Mouse (Mus musculus): ENCODE data around the gene Zfp655. TPM values are rescaled to one million over a fixed set of nuclear protein-coding genes. Genes with fewer than 3 reads are reported as not detected.
"Not testable (repeated sequence)": the region's sequence is repeated elsewhere in the genome, so short reads cannot be mapped to it uniquely, and the experiment has no call there.

The Zfp655 gene
- total and polyA plus RNA-seq, 2 experiments from 2014 or later = 25.7 to 36.2 TPM

DNA sequence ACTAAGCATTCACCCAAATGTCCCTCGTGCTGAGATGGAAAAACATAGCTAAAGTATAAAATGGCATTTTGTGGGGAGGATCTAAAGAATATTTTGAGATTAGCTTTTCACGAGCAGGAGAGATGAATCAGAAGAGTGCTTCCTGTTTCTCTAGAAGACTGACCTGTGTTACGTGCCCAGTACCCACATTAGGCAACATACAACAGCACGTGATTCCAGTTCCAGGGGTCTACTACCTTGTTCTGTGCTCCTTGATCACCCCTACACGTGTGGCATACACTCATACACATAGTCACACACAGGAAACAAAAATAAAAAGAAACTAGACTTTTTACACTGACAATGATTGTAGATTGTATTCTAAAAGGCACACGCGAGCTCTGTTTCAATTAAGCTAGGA lies 31.1 kb upstream of the Zfp655 start:
- H3K4me1 ChIP-seq (ENCODE audit: insufficient read depth) = peaks cover 11% of the 10 kb centered on the region
- peak overlapping the region; percentile 99; the same call in 1 of the 2 replicates for H3K4me2 ChIP-seq (ENCODE audit: low read depth)
- H3K36me3 ChIP-seq (ENCODE audit: insufficient read depth) = peaks cover 20% of the 10 kb centered on the region
- DNase-seq (no peak), ATAC-seq (no peak)
- no peaks in the 10 kb centered on the region for H3K9me3 ChIP-seq (ENCODE audit: low read length)
- H3K9ac ChIP-seq = no peak overlapping the region
- H3K4me3 ChIP-seq (ENCODE audit: low read depth, low read length) = no peak overlapping the region
- TF ChIP-seq CTCF (IDR thresholded peaks at IDR 0.05; ENCODE audit: low read depth) = no peak
- no peak overlapping the region for H3K27ac ChIP-seq (ENCODE audit: low read depth, low read length)
- 78% methylated on average over 7 of the region's 7 CpGs for WGBS
- no peaks in the 10 kb centered on the region for H3K27me3 ChIP-seq (ENCODE audit: insufficient read depth, low read length)

DNA sequence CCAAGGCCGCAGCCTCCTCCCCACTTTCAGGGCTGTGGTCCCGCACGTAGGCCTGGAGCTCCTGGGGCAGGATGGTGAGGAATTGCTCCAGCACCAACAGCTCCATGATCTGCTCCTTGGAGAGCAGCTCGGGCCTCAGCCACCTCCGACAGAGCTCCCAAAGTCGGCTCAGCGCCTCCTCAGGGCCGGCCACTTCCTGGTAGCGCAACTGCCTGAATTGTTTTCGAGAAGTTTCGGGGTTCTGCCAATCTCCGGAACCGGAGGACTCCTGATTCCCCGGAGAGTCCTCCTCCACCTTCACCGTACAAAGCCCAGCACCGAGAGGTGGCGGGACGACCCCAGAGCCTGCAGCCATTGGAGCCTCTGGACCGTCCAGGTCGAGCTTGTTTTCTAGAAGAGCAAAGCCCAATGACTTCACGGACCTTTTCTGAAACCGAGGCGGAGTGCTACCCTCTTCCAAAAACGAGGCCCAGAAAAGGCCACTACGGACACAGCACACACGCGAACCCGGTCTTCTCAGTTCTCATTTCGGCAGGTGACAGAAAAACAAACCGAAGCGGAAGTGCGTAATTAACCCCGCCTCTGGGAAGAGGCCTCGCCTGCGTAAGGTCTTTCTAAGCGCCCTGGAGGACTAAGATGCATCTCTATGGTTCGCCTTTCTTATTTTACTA lies 30.1 kb upstream of the Zfp655 start, which contains the start of gene Zkscan14:
TSS of gene Zkscan14 (minus strand) at position 548 of the 671 bp plus-strand sequence.
- DNase-seq = peak; percentile 90
- H3K4me2 ChIP-seq (ENCODE audit: low read depth) = peak within 1 kb of the TSS; percentile 99
- H3K4me1 ChIP-seq (ENCODE audit: insufficient read depth) = peaks cover 18% of the 10 kb centered on the region
- no peaks in the 10 kb centered on the region for H3K27me3 ChIP-seq (ENCODE audit: insufficient read depth, low read length)
- peak within 1 kb of the TSS; percentile 73 for H3K9ac ChIP-seq
- H3K4me3 ChIP-seq (ENCODE audit: low read depth, low read length) = peak within 1 kb of the TSS; percentile 82
- no peaks in the 10 kb centered on the region for H3K9me3 ChIP-seq (ENCODE audit: low read length)
- no peak for TF ChIP-seq CTCF (IDR thresholded peaks at IDR 0.05; ENCODE audit: low read depth)
- ATAC-seq = peak; percentile 17
- peak within 1 kb of the TSS; percentile 73 for H3K27ac ChIP-seq (ENCODE audit: low read depth, low read length)
- peaks cover 11% of the 10 kb centered on the region for H3K36me3 ChIP-seq (ENCODE audit: insufficient read depth)
- WGBS = under 1% methylated on average over 37 of the region's 37 CpGs

GRCm38 (mm10) chr5:145202446-145202845 lies 29.1 kb upstream of the Zfp655 start:
- no peak for DNase-seq
- no peak for TF ChIP-seq CTCF (IDR thresholded peaks at IDR 0.05; ENCODE audit: low read depth)
- no peak overlapping the region for H3K27ac ChIP-seq (ENCODE audit: low read depth, low read length)
- no peak for ATAC-seq
- H3K4me1 ChIP-seq (ENCODE audit: insufficient read depth) = peaks cover 18% of the 10 kb centered on the region
- WGBS = 53% methylated on average over 3 of the region's 3 CpGs
- no peak overlapping the region for H3K4me2 ChIP-seq (ENCODE audit: low read depth)
- H3K9ac ChIP-seq = no peak overlapping the region
- H3K9me3 ChIP-seq (ENCODE audit: low read length) = no peaks in the 10 kb centered on the region
- peaks cover 7% of the 10 kb centered on the region; the same call in 1 of the 2 replicates for H3K36me3 ChIP-seq (ENCODE audit: insufficient read depth)
- no peaks in the 10 kb centered on the region for H3K27me3 ChIP-seq (ENCODE audit: insufficient read depth, low read length)
- H3K4me3 ChIP-seq (ENCODE audit: low read depth, low read length) = no peak overlapping the region

- H3K4me1 ChIP-seq (ENCODE audit: insufficient read depth) = peaks cover 18% of the 10 kb centered on the region
- ATAC-seq (peak; percentile 95), DNase-seq (peak; percentile 97)
- H3K27me3 ChIP-seq (ENCODE audit: insufficient read depth, low read length) = no peaks in the 10 kb centered on the region
- H3K27ac ChIP-seq (ENCODE audit: low read depth, low read length) = peak within 1 kb of the TSS; percentile 85
- H3K9ac ChIP-seq = peak within 1 kb of the TSS; percentile 54
- under 1% methylated on average over 22 of the region's 22 CpGs for WGBS
- no peaks in the 10 kb centered on the region; the same call in 1 of the 2 replicates for H3K36me3 ChIP-seq (ENCODE audit: insufficient read depth)
- TF ChIP-seq CTCF (IDR thresholded peaks at IDR 0.05; ENCODE audit: low read depth) = no peak; the same call in 1 of the 2 replicates
- peak within 1 kb of the TSS; percentile 56 for H3K4me2 ChIP-seq (ENCODE audit: low read depth)
- peak within 1 kb of the TSS; percentile 60 for H3K4me3 ChIP-seq (ENCODE audit: low read depth, low read length)
- H3K9me3 ChIP-seq (ENCODE audit: low read length) = no peaks in the 10 kb centered on the region
Observed at GRCm38 (mm10) chr5:145203936-145204691, 27.4 kb upstream of the Zfp655 start, which contains the start of gene Zkscan5. TSS of gene Zkscan5 (plus strand) at chr5:145204562.

DNA sequence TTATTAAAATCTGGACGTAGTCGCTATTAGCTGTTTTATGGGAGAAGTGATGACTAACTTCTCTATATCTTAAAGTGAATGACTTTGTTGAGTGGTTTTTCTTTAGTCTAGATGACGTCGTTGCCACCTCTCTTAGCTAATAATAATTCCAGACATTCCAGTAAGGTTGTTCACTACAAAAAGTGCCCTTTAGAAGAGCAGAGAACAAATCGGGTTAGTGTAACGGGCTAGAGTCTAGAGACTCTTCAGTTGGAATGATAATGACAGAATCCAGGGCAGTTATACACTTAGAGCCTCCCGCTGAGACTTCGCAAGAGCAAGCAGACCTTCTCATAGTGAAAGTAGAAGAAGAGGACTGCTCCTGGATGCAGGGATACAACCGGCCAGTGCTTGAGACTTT lies 26.5 kb upstream of the Zfp655 start:
- Histone ChIP-seq H3K27me3 (ENCODE audit: insufficient read depth, low read length) (no peaks in the 10 kb centered on the region), H3K4me2 (ENCODE audit: low read depth) (peak overlapping the region; percentile 56), H3K27ac (ENCODE audit: low read depth, low read length) (no peak overlapping the region), H3K9me3 (ENCODE audit: low read length) (no peaks in the 10 kb centered on the region), H3K4me3 (ENCODE audit: low read depth, low read length) (peak overlapping the region; percentile 60), H3K9ac (peak overlapping the region; percentile 54), H3K4me1 (ENCODE audit: insufficient read depth) (peaks cover 18% of the 10 kb centered on the region), H3K36me3 (ENCODE audit: insufficient read depth) (peaks cover under 1% of the 10 kb centered on the region; the same call in 1 of the 2 replicates)
- DNase-seq (no peak), ATAC-seq (no peak)
- TF ChIP-seq CTCF (IDR thresholded peaks at IDR 0.05; ENCODE audit: low read depth) = no peak
- 24% methylated on average over 9 of the region's 9 CpGs for WGBS

DNA sequence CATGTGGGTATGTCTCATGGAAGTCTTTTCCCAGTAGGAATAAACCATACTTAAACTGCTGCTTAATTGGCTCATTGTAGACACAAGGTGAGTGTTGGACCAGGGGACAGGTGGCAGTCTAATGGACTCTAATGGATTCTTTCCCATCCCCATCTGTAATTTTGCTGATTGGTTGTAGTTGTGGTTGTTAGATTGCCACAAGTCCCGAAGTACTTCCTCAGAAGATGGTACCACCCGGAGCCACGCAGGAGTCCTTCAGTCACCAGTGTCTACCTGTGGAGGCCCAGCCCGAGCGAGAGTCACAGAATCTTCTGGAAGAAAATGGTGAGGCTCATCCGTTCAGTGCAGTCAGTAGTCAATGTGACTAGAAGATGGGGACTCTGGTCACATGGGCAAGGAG lies 24.1 kb upstream of the Zfp655 start:
- peaks cover 13% of the 10 kb centered on the region for H3K4me1 ChIP-seq (ENCODE audit: insufficient read depth)
- ATAC-seq = no peak
- no peak overlapping the region for H3K9ac ChIP-seq
- DNase-seq = no peak
- H3K27me3 ChIP-seq (ENCODE audit: insufficient read depth, low read length) = no peaks in the 10 kb centered on the region
- H3K27ac ChIP-seq (ENCODE audit: low read depth, low read length) = no peak overlapping the region
- H3K4me2 ChIP-seq (ENCODE audit: low read depth) = no peak overlapping the region
- H3K9me3 ChIP-seq (ENCODE audit: low read length) = no peaks in the 10 kb centered on the region
- H3K36me3 ChIP-seq (ENCODE audit: insufficient read depth) = peaks cover 20% of the 10 kb centered on the region
- no peak overlapping the region for H3K4me3 ChIP-seq (ENCODE audit: low read depth, low read length)
- TF ChIP-seq CTCF (IDR thresholded peaks at IDR 0.05; ENCODE audit: low read depth) = no peak
- WGBS = 97% methylated on average over 6 of the region's 6 CpGs

DNA sequence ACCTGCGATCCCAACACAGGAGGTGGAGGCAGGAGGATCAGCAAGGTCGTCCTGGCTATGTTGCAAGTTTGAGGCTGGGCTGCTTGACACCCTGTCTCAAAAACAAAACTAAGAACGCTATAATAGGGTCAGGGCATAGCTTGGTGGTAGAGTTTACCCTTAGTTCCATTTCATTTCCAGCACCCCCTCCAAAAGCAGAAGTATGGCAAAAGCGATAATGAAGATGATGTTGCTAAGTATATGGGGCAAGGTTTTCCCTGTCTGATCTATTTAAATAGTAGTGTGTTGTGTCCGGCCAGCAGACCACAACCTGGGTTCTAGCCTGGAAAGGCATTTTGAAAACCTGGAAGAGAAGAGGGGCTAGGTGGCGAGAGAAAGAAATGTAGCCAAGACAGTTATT lies 23.6 kb upstream of the Zfp655 start:
- ATAC-seq (no peak), DNase-seq (no peak)
- no peaks in the 10 kb centered on the region for H3K9me3 ChIP-seq (ENCODE audit: low read length)
- H3K36me3 ChIP-seq (ENCODE audit: insufficient read depth) = peaks cover 26% of the 10 kb centered on the region
- TF ChIP-seq CTCF (IDR thresholded peaks at IDR 0.05; ENCODE audit: low read depth) = no peak
- H3K4me3 ChIP-seq (ENCODE audit: low read depth, low read length) = no peak overlapping the region
- no peak overlapping the region for H3K4me2 ChIP-seq (ENCODE audit: low read depth)
- H3K4me1 ChIP-seq (ENCODE audit: insufficient read depth) = peaks cover 13% of the 10 kb centered on the region
- no peak overlapping the region for H3K27ac ChIP-seq (ENCODE audit: low read depth, low read length)
- no peaks in the 10 kb centered on the region for H3K27me3 ChIP-seq (ENCODE audit: insufficient read depth, low read length)
- H3K9ac ChIP-seq = no peak overlapping the region
- 88% methylated on average over 5 of the region's 6 CpGs for WGBS

GRCm38 (mm10) chr5:145208391-145208790 lies 23.1 kb upstream of the Zfp655 start:
- WGBS = 57% methylated on average over 11 of the region's 11 CpGs

More at GRCm38 (mm10) chr5:145208391-145208790, 23.1 kb upstream of the Zfp655 start:
- H3K4me1 ChIP-seq (ENCODE audit: insufficient read depth) = peaks cover 13% of the 10 kb centered on the region
- H3K27ac ChIP-seq (ENCODE audit: low read depth, low read length); ATAC-seq; DNase-seq; H3K9ac ChIP-seq; H3K4me3 ChIP-seq (ENCODE audit: low read depth, low read length); H3K9me3 ChIP-seq (ENCODE audit: low read length); H3K27me3 ChIP-seq (ENCODE audit: insufficient read depth, low read length); H3K4me2 ChIP-seq (ENCODE audit: low read depth): not testable (repeated sequence)
- peaks cover 29% of the 10 kb centered on the region for H3K36me3 ChIP-seq (ENCODE audit: insufficient read depth)
